Mouse (Mus musculus): ENCODE measurements at regions not wholly inside any gene's neighbourhood (a gene's known extent, or its start where the extent isn't known, plus 50 kb on each side); places are given as distances from the start of the nearest gene placed in this dataset.
A peak's percentile ranks its signal among the peaks of the same experiment; 100 is the strongest.

DNA sequence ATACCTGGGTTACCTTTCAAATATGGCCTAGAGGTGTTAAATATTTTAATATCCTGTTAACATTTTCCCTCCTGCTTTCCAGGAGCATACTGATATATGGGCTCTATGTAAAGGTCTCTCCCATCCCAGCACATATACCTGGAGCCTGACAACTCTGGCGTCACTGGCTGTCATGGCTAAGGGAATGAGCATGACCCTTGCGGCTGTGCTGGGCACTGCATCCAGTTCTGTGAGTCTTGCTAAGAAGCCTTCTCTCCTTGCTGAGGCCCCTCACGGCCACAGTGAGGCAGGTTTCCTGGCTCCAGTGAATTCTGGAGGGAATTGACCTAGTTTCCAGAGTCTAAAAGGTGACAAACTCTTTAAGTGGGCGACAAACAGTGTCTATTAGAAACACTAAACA is 107.3 kb upstream of the 1700012A03Rik start:
- no peak overlapping the region for H3K27ac ChIP-seq (ENCODE audit: insufficient read depth, low read depth, low read length)
- no peak overlapping the region for H3K4me3 ChIP-seq (ENCODE audit: low read depth, low read length)
- WGBS, result 48% methylated on average over 4 of the region's 4 CpGs
- TF ChIP-seq POLR2A (IDR thresholded peaks at IDR 0.05; ENCODE audit: low read depth, low read length), result no peak
- TF ChIP-seq CTCF (IDR thresholded peaks at IDR 0.05; ENCODE audit: extremely low read depth, insufficient read length, insufficient replicate concordance, low read depth, low read length), result no peak
- no peaks in the 10 kb centered on the region for H3K36me3 ChIP-seq (ENCODE audit: control insufficient read depth, insufficient read depth, low read length)
- no peaks in the 10 kb centered on the region for H3K27me3 ChIP-seq (ENCODE audit: control insufficient read depth, insufficient read depth, low read length)
- no peaks in the 10 kb centered on the region for H3K4me1 ChIP-seq (ENCODE audit: control insufficient read depth, insufficient read depth, insufficient read length, low read length)

DNA sequence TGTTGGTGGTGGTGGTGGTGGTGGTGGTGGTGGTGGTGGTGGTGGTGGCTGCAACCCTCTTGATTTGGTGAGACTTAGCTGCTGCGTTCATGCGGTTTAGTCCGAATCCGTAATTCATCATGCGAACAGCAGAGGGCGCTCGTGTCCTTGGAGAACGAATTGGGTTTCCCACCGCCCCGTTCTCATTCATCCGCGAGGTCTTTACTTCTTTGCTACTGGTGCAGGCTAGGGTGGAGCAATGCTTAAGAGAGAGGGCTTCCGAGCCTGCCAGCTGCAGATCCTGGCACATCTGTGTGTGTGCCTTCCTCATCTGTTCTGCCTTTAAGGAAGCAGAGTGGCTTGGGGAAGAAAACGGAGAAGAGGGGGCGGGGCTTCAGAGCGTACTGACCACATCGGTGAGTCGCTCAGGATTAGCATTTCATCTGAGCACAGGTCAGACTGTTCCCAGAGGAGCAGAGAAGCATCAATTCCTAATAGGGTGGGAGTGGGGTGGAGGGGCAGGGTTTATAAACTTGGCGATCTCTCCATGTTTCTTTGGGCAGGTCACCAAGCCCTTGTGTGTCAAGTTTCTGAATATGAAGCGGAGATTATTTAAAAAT is 111.7 kb upstream of the 1700012A03Rik start:
- 8% methylated on average over 20 of the region's 20 CpGs for WGBS
- H3K4me1 ChIP-seq (ENCODE audit: control insufficient read depth, insufficient read depth, insufficient read length, low read length), result no peaks in the 10 kb centered on the region
- H3K27me3 ChIP-seq (ENCODE audit: control insufficient read depth, insufficient read depth, low read length), result no peaks in the 10 kb centered on the region
- H3K27ac ChIP-seq (ENCODE audit: insufficient read depth, low read depth, low read length), result no peak overlapping the region
- peak; percentile 77; the same call in 1 of the 2 replicates for TF ChIP-seq CTCF (IDR thresholded peaks at IDR 0.05; ENCODE audit: extremely low read depth, insufficient read length, insufficient replicate concordance, low read depth, low read length)
- no peak for TF ChIP-seq POLR2A (IDR thresholded peaks at IDR 0.05; ENCODE audit: low read depth, low read length)
- peak overlapping the region; percentile 43 for H3K4me3 ChIP-seq (ENCODE audit: low read depth, low read length)
- H3K36me3 ChIP-seq (ENCODE audit: control insufficient read depth, insufficient read depth, low read length), result no peaks in the 10 kb centered on the region

DNA sequence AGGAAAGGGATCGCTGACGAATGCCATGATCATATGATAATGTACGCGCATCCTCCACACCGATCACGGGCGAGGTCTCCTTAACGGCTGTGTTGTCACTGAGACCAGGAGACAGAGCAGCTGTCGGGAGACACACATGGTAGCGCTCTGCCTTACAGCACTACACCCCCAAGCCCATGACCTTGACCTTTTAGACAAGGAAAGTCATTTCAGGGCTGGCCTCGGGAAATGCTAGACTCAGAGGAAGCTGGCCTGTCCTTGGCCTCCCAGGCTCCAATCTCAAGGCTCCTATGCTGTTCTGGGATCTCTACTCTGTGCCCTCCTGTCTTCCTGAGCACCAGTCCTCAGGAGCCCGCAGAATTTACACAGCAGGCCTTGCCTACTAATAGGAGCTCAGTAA is 112.9 kb upstream of the 1700012A03Rik start:
- H3K27ac ChIP-seq (ENCODE audit: insufficient read depth, low read depth, low read length), result no peak overlapping the region
- 76% methylated on average over 12 of the region's 12 CpGs for WGBS
- no peaks in the 10 kb centered on the region for H3K27me3 ChIP-seq (ENCODE audit: control insufficient read depth, insufficient read depth, low read length)
- TF ChIP-seq CTCF (IDR thresholded peaks at IDR 0.05; ENCODE audit: extremely low read depth, insufficient read length, insufficient replicate concordance, low read depth, low read length), result no peak
- TF ChIP-seq POLR2A (IDR thresholded peaks at IDR 0.05; ENCODE audit: low read depth, low read length), result no peak
- no peaks in the 10 kb centered on the region for H3K4me1 ChIP-seq (ENCODE audit: control insufficient read depth, insufficient read depth, insufficient read length, low read length)
- H3K36me3 ChIP-seq (ENCODE audit: control insufficient read depth, insufficient read depth, low read length), result no peaks in the 10 kb centered on the region
- H3K4me3 ChIP-seq (ENCODE audit: low read depth, low read length), result no peak overlapping the region

DNA sequence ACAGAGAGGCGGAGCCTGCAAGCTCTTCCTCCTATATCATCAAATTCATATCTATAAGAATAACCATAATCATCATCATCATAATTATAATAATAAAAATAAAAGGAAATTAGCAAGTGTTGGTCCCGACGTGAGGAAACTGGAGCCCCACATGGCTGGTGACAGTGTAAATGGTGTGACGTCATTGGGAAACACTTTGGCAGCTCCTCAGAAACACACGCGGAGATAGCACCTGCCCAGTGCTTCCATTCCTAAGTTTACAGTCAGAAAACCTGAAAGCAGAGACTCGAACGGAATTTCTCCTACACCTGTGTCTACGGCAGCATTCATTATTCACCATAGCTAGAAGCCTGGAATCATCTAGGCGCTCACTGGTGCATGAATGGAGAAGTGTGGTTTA is 115.2 kb upstream of the 1700012A03Rik start:
- Histone ChIP-seq H3K4me3 (ENCODE audit: low read depth, low read length) (no peak overlapping the region), H3K4me1 (ENCODE audit: control insufficient read depth, insufficient read depth, insufficient read length, low read length) (no peaks in the 10 kb centered on the region), H3K36me3 (ENCODE audit: control insufficient read depth, insufficient read depth, low read length) (no peaks in the 10 kb centered on the region), H3K27me3 (ENCODE audit: control insufficient read depth, insufficient read depth, low read length) (no peaks in the 10 kb centered on the region), H3K27ac (ENCODE audit: insufficient read depth, low read depth, low read length) (no peak overlapping the region)
- WGBS, result 82% methylated on average over 10 of the region's 10 CpGs
- no peak for TF ChIP-seq CTCF (IDR thresholded peaks at IDR 0.05; ENCODE audit: extremely low read depth, insufficient read length, insufficient replicate concordance, low read depth, low read length)
- no peak for TF ChIP-seq POLR2A (IDR thresholded peaks at IDR 0.05; ENCODE audit: low read depth, low read length)

DNA sequence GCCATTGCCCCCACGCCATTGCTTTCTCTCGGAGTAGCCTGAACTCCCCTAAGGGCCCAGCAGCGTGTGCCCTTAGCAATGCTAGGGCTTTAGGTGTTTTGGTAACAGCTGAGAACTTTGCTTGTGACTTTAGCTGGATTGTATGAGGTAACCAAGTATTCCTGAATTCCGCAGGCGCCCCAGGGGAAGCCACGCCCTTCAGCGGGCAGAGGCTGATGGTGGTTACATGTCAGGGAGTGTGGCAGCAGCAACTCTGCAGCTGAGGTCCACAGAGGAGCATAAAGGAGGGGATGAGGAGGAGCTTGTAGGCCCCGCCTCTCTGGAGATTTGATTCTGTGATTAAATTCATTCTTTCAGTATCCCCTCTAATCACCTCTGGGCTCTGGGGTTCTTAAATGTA is 116.1 kb upstream of the 1700012A03Rik start:
- Histone ChIP-seq H3K27ac (ENCODE audit: insufficient read depth, low read depth, low read length) (no peak overlapping the region), H3K4me3 (ENCODE audit: low read depth, low read length) (no peak overlapping the region), H3K27me3 (ENCODE audit: control insufficient read depth, insufficient read depth, low read length) (no peaks in the 10 kb centered on the region), H3K4me1 (ENCODE audit: control insufficient read depth, insufficient read depth, insufficient read length, low read length) (no peaks in the 10 kb centered on the region), H3K36me3 (ENCODE audit: control insufficient read depth, insufficient read depth, low read length) (no peaks in the 10 kb centered on the region)
- WGBS, result 70% methylated on average over 8 of the region's 8 CpGs
- no peak for TF ChIP-seq POLR2A (IDR thresholded peaks at IDR 0.05; ENCODE audit: low read depth, low read length)
- no peak for TF ChIP-seq CTCF (IDR thresholded peaks at IDR 0.05; ENCODE audit: extremely low read depth, insufficient read length, insufficient replicate concordance, low read depth, low read length)

DNA sequence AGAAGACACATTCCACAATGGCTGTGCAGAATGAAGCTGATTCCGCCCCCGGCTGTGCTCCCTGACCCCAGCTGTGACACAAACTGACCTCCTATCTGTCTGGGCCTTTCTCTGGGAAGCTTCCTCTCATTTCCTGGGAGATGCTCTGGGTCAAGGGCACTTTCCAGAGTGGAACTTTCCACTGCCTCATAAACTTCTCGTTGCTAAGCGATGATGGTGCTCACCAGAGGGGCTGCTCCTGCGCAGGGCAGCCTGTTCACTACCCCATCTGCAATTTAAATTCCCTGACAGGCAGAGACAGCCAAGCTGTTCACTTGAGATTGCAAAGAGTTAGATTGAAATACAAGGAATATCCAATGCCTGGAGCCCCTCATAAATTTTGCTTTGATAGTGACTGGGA is 116.7 kb upstream of the 1700012A03Rik start:
- Histone ChIP-seq H3K27me3 (ENCODE audit: control insufficient read depth, insufficient read depth, low read length) (no peaks in the 10 kb centered on the region), H3K4me3 (ENCODE audit: low read depth, low read length) (no peak overlapping the region), H3K4me1 (ENCODE audit: control insufficient read depth, insufficient read depth, insufficient read length, low read length) (no peaks in the 10 kb centered on the region), H3K36me3 (ENCODE audit: control insufficient read depth, insufficient read depth, low read length) (no peaks in the 10 kb centered on the region), H3K27ac (ENCODE audit: insufficient read depth, low read depth, low read length) (no peak overlapping the region)
- WGBS, result 68% methylated on average over 5 of the region's 5 CpGs
- no peak for TF ChIP-seq CTCF (IDR thresholded peaks at IDR 0.05; ENCODE audit: extremely low read depth, insufficient read length, insufficient replicate concordance, low read depth, low read length)
- TF ChIP-seq POLR2A (IDR thresholded peaks at IDR 0.05; ENCODE audit: low read depth, low read length), result no peak

DNA sequence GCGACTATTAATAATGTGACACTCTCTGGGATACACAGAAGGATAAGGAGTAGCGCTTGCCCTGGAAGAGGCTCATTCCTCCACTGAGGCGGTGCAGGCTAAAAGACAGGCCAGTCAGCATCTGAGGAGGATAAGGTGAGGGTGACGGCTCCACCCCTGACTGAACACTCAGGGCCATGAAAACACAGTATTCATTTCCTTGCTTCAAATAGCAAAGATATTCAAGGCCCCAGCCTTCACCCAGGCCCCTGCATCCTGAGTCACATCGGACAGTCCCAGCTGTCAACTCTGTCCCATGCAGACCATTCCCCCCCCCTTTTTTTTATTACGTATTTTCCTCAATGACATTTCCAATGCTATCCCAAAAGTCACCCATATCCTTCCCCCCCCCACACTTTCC is 118.9 kb upstream of the 1700012A03Rik start:
- H3K4me1 ChIP-seq (ENCODE audit: control insufficient read depth, insufficient read depth, insufficient read length, low read length), result no peaks in the 10 kb centered on the region
- 87% methylated on average over 6 of the region's 6 CpGs for WGBS
- no peak overlapping the region for H3K4me3 ChIP-seq (ENCODE audit: low read depth, low read length)
- no peaks in the 10 kb centered on the region for H3K36me3 ChIP-seq (ENCODE audit: control insufficient read depth, insufficient read depth, low read length)
- TF ChIP-seq POLR2A (IDR thresholded peaks at IDR 0.05; ENCODE audit: low read depth, low read length) (no peak), CTCF (IDR thresholded peaks at IDR 0.05; ENCODE audit: extremely low read depth, insufficient read length, insufficient replicate concordance, low read depth, low read length) (no peak)
- no peaks in the 10 kb centered on the region for H3K27me3 ChIP-seq (ENCODE audit: control insufficient read depth, insufficient read depth, low read length)
- H3K27ac ChIP-seq (ENCODE audit: insufficient read depth, low read depth, low read length), result no peak overlapping the region
